Mouse (Mus musculus) MEL (cell line): ENCODE results near the gene Hvcn1.

Source experiments
- NRF1 ChIP-seq: IDR thresholded peaks from 2 replicates; pipeline ENCODE4 v1.6.1; 2014; ENCODE audit warnings: low read depth, mild to moderate bottlenecking, inconsistent platforms, low read length, improper control_type of control experiment, moderate library complexity; ENCODE audit not compliant: poor library complexity, insufficient read depth, severe bottlenecking
- POLR2A ChIP-seq, 2 experiments: IDR thresholded peaks; 2 replicates each; pipeline ENCODE4 v1.6.1; 2011 to 2012; ENCODE audit warnings: low read length in 2 of 2, mild to moderate bottlenecking in 2 of 2, control low read depth in 1 of 2, improper control_type of control experiment in 1 of 2, low read depth in 1 of 2, moderate library complexity in 1 of 2; ENCODE audit not compliant: control insufficient read depth in 1 of 2, insufficient read depth in 1 of 2, poor library complexity in 1 of 2
- ZNF384 ChIP-seq: IDR thresholded peaks from 2 replicates; pipeline ENCODE4 v1.6.1; 2012; ENCODE audit warnings: low read depth, mild to moderate bottlenecking, inconsistent platforms, low read length, improper control_type of control experiment

GRCm38 (mm10) chr5:122284183-122285028 is 77.8 kb downstream of the Hvcn1 start, which contains the start of gene Pptc7:
- peak; percentile 67 to 76; a peak in 3 of 4 replicates for TF ChIP-seq POLR2A (IDR thresholded peaks at IDR 0.05; ENCODE audit: control insufficient read depth in 1 of 2, insufficient read depth in 1 of 2, low read depth in 1 of 2, low read length in 2 of 2, poor library complexity in 1 of 2)
- peak; percentile 77 for TF ChIP-seq NRF1
- no peak; the same call in 1 of the 2 replicates for TF ChIP-seq ZNF384
